Mouse (Mus musculus): Measurements from ENCODE around the gene Smim27.

Smim27 gene

GRCm38 (mm10) chr4:40269430-40270032 lies at the start of gene Smim27, which contains the start of gene Topors:
TSS of gene Smim27 (plus strand) at chr4:40269579.
TSS of gene Topors (minus strand) at chr4:40269850.
- DNase-seq (ENCODE audit: extremely low read depth, low read depth, low spot score): peak; percentile 70

- no peak for DNase-seq (ENCODE audit: extremely low read depth, low read depth, low spot score)
Observed at GRCm38 (mm10) chr4:40220437-40220836, 48.9 kb upstream of the Smim27 start.

GRCm38 (mm10) chr4:40221004-40221760 lies 48.2 kb upstream of the Smim27 start:
- no peak for DNase-seq (ENCODE audit: extremely low read depth, low read depth, low spot score)

GRCm38 (mm10) chr4:40221876-40222585 lies 47.3 kb upstream of the Smim27 start:
- DNase-seq (ENCODE audit: extremely low read depth, low read depth, low spot score): no peak

GRCm38 (mm10) chr4:40226095-40226494 lies 43.3 kb upstream of the Smim27 start:
- DNase-seq (ENCODE audit: extremely low read depth, low read depth, low spot score): no peak

- no peak for DNase-seq (ENCODE audit: extremely low read depth, low read depth, low spot score)
Observed at GRCm38 (mm10) chr4:40227131-40227530, 42.2 kb upstream of the Smim27 start.

- DNase-seq (ENCODE audit: extremely low read depth, low read depth, low spot score): no peak
Observed at GRCm38 (mm10) chr4:40227886-40228285, 41.5 kb upstream of the Smim27 start.

- DNase-seq (ENCODE audit: extremely low read depth, low read depth, low spot score): no peak
Observed at GRCm38 (mm10) chr4:40229723-40230122, 39.7 kb upstream of the Smim27 start.

GRCm38 (mm10) chr4:40233062-40233664 lies 36.2 kb upstream of the Smim27 start:
- no peak for DNase-seq (ENCODE audit: extremely low read depth, low read depth, low spot score)

- no peak for DNase-seq (ENCODE audit: extremely low read depth, low read depth, low spot score)
Observed at GRCm38 (mm10) chr4:40234256-40234655, 35.1 kb upstream of the Smim27 start.

- no peak for DNase-seq (ENCODE audit: extremely low read depth, low read depth, low spot score)
Observed at GRCm38 (mm10) chr4:40236829-40237228, 32.5 kb upstream of the Smim27 start.

- no peak for DNase-seq (ENCODE audit: extremely low read depth, low read depth, low spot score)
Observed at GRCm38 (mm10) chr4:40238483-40239408, 30.6 kb upstream of the Smim27 start.

- DNase-seq (ENCODE audit: extremely low read depth, low read depth, low spot score): no peak
Observed at GRCm38 (mm10) chr4:40239409-40240271, 29.7 kb upstream of the Smim27 start, which contains the start of gene Ddx58. TSS of gene Ddx58 (minus strand) at chr4:40239828.

- DNase-seq (ENCODE audit: extremely low read depth, low read depth, low spot score): no peak
Observed at GRCm38 (mm10) chr4:40240272-40240744, 29.1 kb upstream of the Smim27 start.

GRCm38 (mm10) chr4:40241928-40242327 lies 27.5 kb upstream of the Smim27 start:
- DNase-seq (ENCODE audit: extremely low read depth, low read depth, low spot score): no peak

- DNase-seq (ENCODE audit: extremely low read depth, low read depth, low spot score): no peak
Observed at GRCm38 (mm10) chr4:40243006-40243405, 26.4 kb upstream of the Smim27 start.

GRCm38 (mm10) chr4:40244035-40244434 lies 25.3 kb upstream of the Smim27 start:
- DNase-seq (ENCODE audit: extremely low read depth, low read depth, low spot score): no peak

- DNase-seq (ENCODE audit: extremely low read depth, low read depth, low spot score): no peak
Observed at GRCm38 (mm10) chr4:40250984-40251383, 18.4 kb upstream of the Smim27 start.

- no peak for DNase-seq (ENCODE audit: extremely low read depth, low read depth, low spot score)
Observed at GRCm38 (mm10) chr4:40253766-40254165, 15.6 kb upstream of the Smim27 start.

Data from fat pad, adult 2 months (tissue).